Comparison of ENCODE assay signal across 12 mouse cellular contexts in genomic region chr12:117756010-117756409, GRCm38 (mm10). TPM values are rescaled to one million over a fixed set of nuclear protein-coding genes. Genes with fewer than 3 reads are reported as not detected.
DNase-seq lines count a peak whose midpoint lies in the region; ATAC-seq and TF ChIP-seq lines count a peak whose summit lies in the region.
"Had no signal": no experiment of that assay in that cellular context is flagged by ENCODE, and none has a peak within 500 bp of the region (broad histone marks: within the 10 kb centered on the region; RNA-seq: fewer than 3 reads in every experiment).

No protein-coding gene starts in this region.

- peak overlapping the region; percentile 60 for H3K4me3 ChIP-seq in megakaryocyte, embryonic 14.5 days (replicated peaks)
- H3K4me3 ChIP-seq in heart, embryonic 14.5 days (ENCODE audit: control insufficient read depth in 1 of 2, insufficient read depth in 1 of 2, low read depth in 1 of 2, low read length in 2 of 2): no peak overlapping the region
- H3K4me3 ChIP-seq in liver, postnatal 0 days (ENCODE audit: low read depth, low read length): no peak overlapping the region
- no peak overlapping the region for H3K4me3 ChIP-seq in forebrain, embryonic 12.5 days (replicated peaks)
- H3K4me3 ChIP-seq: erythroblast, embryonic 14.5 days had no signal

- 0 out of 2 replicates have a peak, but pooled peaks have one; percentile 11 for TF ChIP-seq CTCF in liver, postnatal 0 days (IDR thresholded peaks at IDR 0.05; ENCODE audit: low read depth)

- no peak for DNase-seq in liver, postnatal 0 days
- peak; percentile 50 for DNase-seq in thymus, postnatal 4 days
- DNase-seq in right cerebral cortex, adult 18-20 months: no peak
- DNase-seq in right cerebral cortex, postnatal 4 days: no peak
- DNase-seq: left cerebral cortex, postnatal 4 days; right cerebral cortex, postnatal 14 days had no signal

- H3K9me3 ChIP-seq in megakaryocyte, embryonic 14.5 days: no peaks in the 10 kb centered on the region
- H3K9me3 ChIP-seq in heart, embryonic 14.5 days (ENCODE audit: control insufficient read depth, low read length): no peaks in the 10 kb centered on the region
- H3K9me3 ChIP-seq in liver, postnatal 0 days (ENCODE audit: low read length): no peaks in the 10 kb centered on the region
- no peaks in the 10 kb centered on the region for H3K9me3 ChIP-seq in forebrain, embryonic 12.5 days

- TF ChIP-seq EP300 in liver, postnatal 0 days (IDR thresholded peaks at IDR 0.05; ENCODE audit: low read depth): no peak

- no peaks in the 10 kb centered on the region for H3K27me3 ChIP-seq in megakaryocyte, embryonic 14.5 days (replicated peaks)
- H3K27me3 ChIP-seq in heart, embryonic 14.5 days (ENCODE audit: control insufficient read depth, insufficient read depth, low read length): no peaks in the 10 kb centered on the region
- H3K27me3 ChIP-seq in liver, postnatal 0 days (ENCODE audit: insufficient read depth, low read length): no peaks in the 10 kb centered on the region
- H3K27me3 ChIP-seq in forebrain, embryonic 12.5 days: peaks cover 8% of the 10 kb centered on the region; the same call in 1 of the 2 replicates
- H3K27me3 ChIP-seq: Patski had no signal

- H3K27ac ChIP-seq in heart, embryonic 14.5 days (replicated peaks in 1 of 2; ENCODE audit: control insufficient read depth in 1 of 2, insufficient read depth in 1 of 2, low read depth in 2 of 2, low read length in 2 of 2): peak overlapping the region; percentile 9 to 74; a peak in 3 of 4 replicates
- H3K27ac ChIP-seq in liver, postnatal 0 days (ENCODE audit: low read depth): no peak overlapping the region; the same call in 1 of the 2 replicates
- H3K27ac ChIP-seq in forebrain, embryonic 12.5 days: no peak overlapping the region

- H3K4me1 ChIP-seq in megakaryocyte, embryonic 14.5 days: peaks cover 36% of the 10 kb centered on the region
- H3K4me1 ChIP-seq in heart, embryonic 14.5 days (ENCODE audit: control insufficient read depth in 2 of 2, insufficient read depth in 2 of 2, low read length in 2 of 2): peaks cover 13 to 28% of the 10 kb centered on the region in 2 experiments
- H3K4me1 ChIP-seq in liver, postnatal 0 days (ENCODE audit: insufficient read depth): peaks cover 2% of the 10 kb centered on the region; the same call in 1 of the 2 replicates
- H3K4me1 ChIP-seq in forebrain, embryonic 12.5 days: peaks cover 18% of the 10 kb centered on the region

- H3K9ac ChIP-seq in heart, embryonic 14.5 days (ENCODE audit: low read length): no peak overlapping the region
- H3K9ac ChIP-seq in liver, postnatal 0 days (replicated peaks): no peak overlapping the region
- no peak overlapping the region for H3K9ac ChIP-seq in forebrain, embryonic 12.5 days

- WGBS in heart, embryonic 14.5 days: 16% methylated on average over 7 of the region's 7 CpGs
- WGBS in liver, postnatal 0 days (ENCODE audit: insufficient replicate concordance): 39% methylated on average over 7 of the region's 7 CpGs
- 77% methylated on average over 7 of the region's 7 CpGs for WGBS in forebrain, embryonic 12.5 days

- no peak overlapping the region for H3K4me2 ChIP-seq in heart, embryonic 14.5 days (ENCODE audit: low read length)
- H3K4me2 ChIP-seq in liver, postnatal 0 days (ENCODE audit: low read depth, low read length): no peak overlapping the region
- H3K4me2 ChIP-seq in forebrain, embryonic 12.5 days: no peak overlapping the region

- no peaks in the 10 kb centered on the region for H3K36me3 ChIP-seq in megakaryocyte, embryonic 14.5 days (replicated peaks; ENCODE audit: low read length)
- peaks cover 24% of the 10 kb centered on the region for H3K36me3 ChIP-seq in heart, embryonic 14.5 days (ENCODE audit: control insufficient read depth, insufficient read depth, low read length)
- H3K36me3 ChIP-seq in liver, postnatal 0 days (replicated peaks; ENCODE audit: insufficient read depth, low read length): no peaks in the 10 kb centered on the region
- H3K36me3 ChIP-seq in forebrain, embryonic 12.5 days (replicated peaks): no peaks in the 10 kb centered on the region; the same call in 1 of the 2 replicates

- ATAC-seq in megakaryocyte, adult 5-6 weeks (ENCODE audit: poor library complexity, severe bottlenecking): no peak
- peak; percentile 55 for ATAC-seq in heart, embryonic 14.5 days (ENCODE audit: insufficient number of reproducible peaks, insufficient read depth, low FRiP score, low read depth)
- ATAC-seq in liver, postnatal 0 days: peak; percentile 45
- no peak for ATAC-seq in forebrain, embryonic 12.5 days (ENCODE audit: low FRiP score)
- ATAC-seq: Patski had no signal

RNA-seq across cellular contexts. Expression of gene Cdca7l, which starts 48.1 kb away (rescaled TPM):
- 4.1 and 7.4 TPM in 2 replicates for polyA plus RNA-seq in megakaryocyte, embryonic 14.5 days (2012; ENCODE audit: insufficient read depth, low replicate concordance)
- total RNA-seq in megakaryocyte, adult 5-6 weeks (2015): 17.7 and 22.1 TPM in 2 replicates
- total RNA-seq in megakaryocyte, adult 5-6 weeks (2017): 41.9 and 50.9 TPM in 2 replicates
- 9.7 and 10.1 TPM in 2 replicates for polyA plus RNA-seq in heart, embryonic 14.5 days (2014; fragmentation: Nextera tagmentation; extraction: Ambion mirVana)
- 7.5 and 7.8 TPM in 2 replicates for polyA plus RNA-seq in liver, postnatal 0 days (2015; fragmentation: Nextera tagmentation; extraction: Ambion mirVana)
- 37.6 and 41.6 TPM in 2 replicates for polyA plus RNA-seq in forebrain, embryonic 12.5 days (2016; fragmentation: Nextera tagmentation; extraction: Ambion mirVana)

Comparison
In these comparisons a context has a peak if more than half of its experiments do, and no peak if none do; other contexts are left out.
1. ATAC-seq: peak in heart, embryonic 14.5 days (single experiment) and liver, postnatal 0 days (single experiment); none in megakaryocyte, adult 5-6 weeks (single experiment) and forebrain, embryonic 12.5 days (single experiment).
2. H3K27ac ChIP-seq: peak in heart, embryonic 14.5 days (2 of 2); none in liver, postnatal 0 days (single experiment) and forebrain, embryonic 12.5 days (single experiment).